Mouse (Mus musculus): ENCODE results near the gene Cntnap5a.

DNA sequence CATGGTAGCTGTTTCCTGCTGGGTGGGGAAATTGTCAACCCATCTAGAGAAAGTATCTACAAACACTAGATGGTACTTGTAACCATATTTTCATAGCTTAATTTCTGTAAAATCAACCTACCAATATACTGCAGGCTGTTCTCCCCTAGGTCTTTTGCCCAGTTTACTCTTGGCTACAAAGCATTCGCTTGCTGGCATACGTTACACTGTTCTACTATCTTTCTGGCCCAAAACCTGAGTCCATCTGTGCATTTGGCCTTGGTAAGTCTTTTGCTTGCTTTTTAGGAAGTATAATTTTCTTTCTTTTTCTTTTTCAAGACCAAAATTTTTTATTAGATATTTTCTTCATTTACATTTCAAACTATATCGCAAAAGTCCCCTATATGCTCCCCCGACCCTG, 686.3 kb downstream of the Cntnap5a start:
- TF ChIP-seq MXI1 (IDR thresholded peaks at IDR 0.05; ENCODE audit: low read depth, low read length) (no peak), NRF1 (IDR thresholded peaks at IDR 0.05; ENCODE audit: insufficient read depth, low read depth, low read length, poor library complexity, severe bottlenecking) (no peak), POLR2A (IDR thresholded peaks at IDR 0.05; ENCODE audit: control insufficient read depth in 1 of 2, insufficient read depth in 1 of 2, low read depth in 1 of 2, low read length in 2 of 2, poor library complexity in 1 of 2) (no peak), EP300 (IDR thresholded peaks at IDR 0.05; ENCODE audit: low read depth in 1 of 2, low read length in 2 of 2) (no peak), TBP (IDR thresholded peaks at IDR 0.05; ENCODE audit: low read depth, low read length) (no peak), CTCF (IDR thresholded peaks at IDR 0.05 in 2 of 3, conservative IDR thresholded peaks at IDR 0.05 in 1 of 3; ENCODE audit: control insufficient read depth in 1 of 3, insufficient read depth in 1 of 3, low read depth in 2 of 3, low read length in 3 of 3, poor library complexity in 1 of 3, severe bottlenecking in 1 of 3) (no peak), MEF2A (IDR thresholded peaks at IDR 0.05; ENCODE audit: extremely low read depth, insufficient replicate concordance, low read depth, low read length, poor library complexity, severe bottlenecking) (no peak), NELFE (IDR thresholded peaks at IDR 0.05; ENCODE audit: low read depth, low read length) (no peak), CHD1 (IDR thresholded peaks at IDR 0.05; ENCODE audit: low read depth, low read length) (no peak), MAX (IDR thresholded peaks at IDR 0.05; ENCODE audit: low read length) (no peak), MAFK (IDR thresholded peaks at IDR 0.05; ENCODE audit: borderline replicate concordance, low read depth, low read length) (no peak), ZC3H11A (IDR thresholded peaks at IDR 0.05; ENCODE audit: low read depth, low read length) (no peak), USF2 (IDR thresholded peaks at IDR 0.05; ENCODE audit: borderline replicate concordance in 1 of 2, insufficient read depth in 1 of 2, low read depth in 1 of 2, low read length in 2 of 2) (no peak), RAD21 (IDR thresholded peaks at IDR 0.05; ENCODE audit: low read depth, low read length) (no peak)

Measured in MEL (cell line).